Mouse (Mus musculus) kidney, adult 2 months (tissue): ENCODE measurements around the gene Gfi1b.

Source experiments
- CTCF ChIP-seq: fragments of 200-500 bp; conservative IDR thresholded peaks from 2 replicates; pipeline ENCODE4 v1.5.1; 2011; ENCODE audit warnings: low read depth, mild to moderate bottlenecking, control low read depth, low read length, moderate library complexity, mixed read lengths; ENCODE audit not compliant: insufficient read depth, insufficient read length
- POLR2A ChIP-seq: fragments of 200-500 bp; IDR thresholded peaks from one replicate; pipeline ENCODE4 v1.6.1; 2011; ENCODE audit warnings: low read depth, low read length, control low read depth

DNA sequence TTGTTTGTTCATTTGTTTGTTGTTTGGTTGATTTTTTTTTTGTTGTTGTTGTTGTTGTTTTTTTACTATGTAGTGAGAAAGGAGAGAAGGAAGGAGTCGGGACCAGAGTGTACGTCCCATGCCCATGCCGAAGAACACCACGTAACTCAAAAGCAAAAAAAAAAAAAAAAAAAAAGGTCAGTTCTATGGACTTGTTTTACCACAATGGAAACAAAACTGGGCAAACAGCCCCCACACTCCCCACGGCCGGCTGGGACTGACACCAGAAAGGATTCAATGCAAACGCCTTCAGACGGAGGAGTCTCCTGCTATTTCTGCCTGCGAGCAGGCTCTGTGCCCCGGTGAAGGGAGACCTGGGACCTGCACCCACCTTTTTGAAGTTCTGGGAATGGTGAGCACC, 1.3 kb downstream of the Gfi1b start:
- TF ChIP-seq CTCF (no peak), POLR2A (no peak)
